Mouse (Mus musculus) myocyte (in vitro differentiated cells): ENCODE results near the gene Hax1. TPM values are rescaled to one million over a fixed set of nuclear protein-coding genes. Genes with fewer than 3 reads are reported as not detected.
A peak's percentile ranks its signal among the peaks of the same experiment; 100 is the strongest.

Experiments
- H3K27me3 ChIP-seq: one replicate; pipeline ENCODE4 v1.6.1; 2011; ENCODE audit not compliant: control insufficient read depth, insufficient read depth, insufficient read length
- H3K36me3 ChIP-seq: one replicate; pipeline ENCODE4 v1.6.1; 2011; ENCODE audit not compliant: control insufficient read depth, insufficient read depth
- H3K4me2 ChIP-seq: one replicate; pipeline ENCODE4 v1.6.1; 2011; ENCODE audit warnings: low read depth, control low read depth
- H3K4me3 ChIP-seq: one replicate; pipeline ENCODE4 v1.5.1; 2011; ENCODE audit warnings: mild to moderate bottlenecking, control low read depth, moderate library complexity
- H3K79me2 ChIP-seq: one replicate; pipeline ENCODE4 v1.6.1; 2011; ENCODE audit not compliant: control insufficient read depth, insufficient read depth
- H3ac ChIP-seq: one replicate; pipeline ENCODE4 v1.6.1; 2011; ENCODE audit not compliant: control insufficient read depth, insufficient read length
- CEBPB ChIP-seq: IDR thresholded peaks from 2 replicates; pipeline ENCODE4 v1.6.1; 2011; ENCODE audit warnings: mild to moderate bottlenecking, moderate library complexity; ENCODE audit not compliant: poor library complexity, insufficient read depth, severe bottlenecking
- E2F4 ChIP-seq: IDR thresholded peaks from one replicate; pipeline ENCODE4 v1.6.1; 2011; ENCODE audit warnings: mild to moderate bottlenecking, control low read depth, moderate library complexity; ENCODE audit not compliant: insufficient read depth
- MAX ChIP-seq: IDR thresholded peaks from one replicate; pipeline ENCODE4 v1.6.1; 2011; ENCODE audit warnings: low read depth, mild to moderate bottlenecking, control low read depth
- MYOD1 ChIP-seq, 3 experiments: IDR thresholded peaks; one replicate each; pipeline ENCODE4 v1.6.1; 2011; ENCODE audit warnings: control low read depth in 2 of 3, low read depth in 2 of 3, mild to moderate bottlenecking in 2 of 3, moderate library complexity in 1 of 3; ENCODE audit not compliant: insufficient read length in 2 of 3, control insufficient read depth in 1 of 3
- MYOG ChIP-seq, 3 experiments: IDR thresholded peaks; one replicate each; pipeline ENCODE4 v1.6.1; 2011; ENCODE audit warnings: control low read depth in 2 of 3, low read depth in 2 of 3, mild to moderate bottlenecking in 2 of 3; ENCODE audit not compliant: insufficient read length in 2 of 3, control insufficient read depth in 1 of 3, insufficient read depth in 1 of 3
- POLR2A ChIP-seq: IDR thresholded peaks from one replicate; pipeline ENCODE4 v1.6.1; 2011; ENCODE audit warnings: low read depth, mild to moderate bottlenecking, control low read depth, moderate library complexity; ENCODE audit not compliant: insufficient read length
- POLR2AphosphoS2 ChIP-seq: IDR thresholded peaks from one replicate; pipeline ENCODE4 v1.6.1; 2011; ENCODE audit warnings: low read depth, control low read depth; ENCODE audit not compliant: insufficient read length
- REST ChIP-seq: IDR thresholded peaks from one replicate; pipeline ENCODE4 v1.6.1; 2011; ENCODE audit warnings: mild to moderate bottlenecking, control low read depth, moderate library complexity; ENCODE audit not compliant: insufficient read depth, insufficient read length
- SRF ChIP-seq: IDR thresholded peaks from one replicate; pipeline ENCODE4 v1.6.1; 2011; ENCODE audit warnings: low read depth; ENCODE audit not compliant: control insufficient read depth, insufficient read length
- TCF12 ChIP-seq: IDR thresholded peaks from one replicate; pipeline ENCODE4 v1.6.1; 2011; ENCODE audit warnings: mild to moderate bottlenecking, control low read depth; ENCODE audit not compliant: poor library complexity, insufficient read depth, severe bottlenecking
- TCF3 ChIP-seq: IDR thresholded peaks from one replicate; pipeline ENCODE4 v1.6.1; 2011; ENCODE audit warnings: low read depth, control low read depth; ENCODE audit not compliant: insufficient read length
- USF1 ChIP-seq: IDR thresholded peaks from one replicate; pipeline ENCODE4 v1.6.1; 2011; ENCODE audit warnings: low read depth, mild to moderate bottlenecking, control low read depth, moderate library complexity
- polyA plus RNA-seq: library from polyadenylated mRNA; unstranded; fragments of >200 nt; fragmentation: generic; extraction: Trizol; gene quantifications from one replicate; pipeline ENCODE4 v1.2.1, GENCODE M21; 2012; ENCODE audit warnings: missing spikeins

Hax1 gene
- polyA plus RNA-seq, 1 experiment, result 400 TPM

DNA sequence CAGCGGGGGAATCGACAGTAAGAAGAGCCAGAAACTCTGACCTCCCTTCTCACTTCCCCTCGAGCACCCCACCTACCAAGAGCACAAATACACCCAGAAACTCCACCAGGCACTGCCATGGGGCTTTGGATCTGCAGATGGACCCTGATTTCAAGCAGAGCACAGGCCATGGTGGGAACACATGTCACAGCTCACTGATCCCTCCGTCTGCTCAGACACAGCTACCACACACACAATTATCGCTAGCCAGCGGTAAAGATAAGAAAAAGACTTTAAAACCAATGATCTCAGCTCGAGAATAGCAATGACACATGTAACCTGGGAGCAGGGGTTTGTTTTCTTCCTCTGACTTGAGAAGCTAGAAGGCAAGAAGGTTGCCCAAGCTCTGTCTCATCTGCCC is 30.1 kb downstream of the Hax1 start:
- H3ac ChIP-seq, result no peak overlapping the region
- no peaks in the 10 kb centered on the region for H3K36me3 ChIP-seq
- no peak overlapping the region for H3K4me2 ChIP-seq
- TF ChIP-seq POLR2AphosphoS2 (peak; percentile 5), E2F4 (no peak)
- H3K4me3 ChIP-seq, result no peak overlapping the region
- H3K79me2 ChIP-seq, result peaks cover 3% of the 10 kb centered on the region
- H3K27me3 ChIP-seq, result no peaks in the 10 kb centered on the region

DNA sequence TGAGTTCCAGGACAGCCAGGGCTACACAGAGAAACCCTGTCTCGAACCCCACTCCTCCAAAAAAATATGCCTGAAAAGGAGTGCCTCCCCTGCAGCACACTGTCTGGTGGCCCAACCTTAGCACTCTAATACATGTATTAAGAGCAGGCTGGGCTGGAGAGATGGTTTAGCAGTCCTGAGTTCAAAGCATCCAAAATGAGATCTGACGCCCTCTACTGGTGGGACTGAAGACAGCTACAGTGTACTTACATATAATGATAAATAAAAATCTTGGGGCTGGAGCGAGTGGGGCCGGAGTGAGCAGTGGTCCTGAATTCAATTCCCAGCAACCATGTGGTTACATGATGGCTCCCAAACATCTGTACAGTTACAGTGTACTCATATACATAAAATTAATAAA is 31.6 kb downstream of the Hax1 start:
- H3K79me2 ChIP-seq, result peaks cover 6% of the 10 kb centered on the region
- H3K36me3 ChIP-seq, result no peaks in the 10 kb centered on the region
- H3K4me3 ChIP-seq, result no peak overlapping the region
- no peak overlapping the region for H3K4me2 ChIP-seq
- TF ChIP-seq POLR2AphosphoS2, result no peak
- TF ChIP-seq CEBPB, result no peak
- TF ChIP-seq MYOD1 (IDR thresholded peaks at IDR 0.05; ENCODE audit: control insufficient read depth in 1 of 3, insufficient read length in 2 of 3, low read depth in 2 of 3), result no peak
- no peak for TF ChIP-seq SRF
- no peak for TF ChIP-seq MYOG (IDR thresholded peaks at IDR 0.05; ENCODE audit: control insufficient read depth in 1 of 3, insufficient read depth in 1 of 3, insufficient read length in 2 of 3, low read depth in 2 of 3)
- no peak for TF ChIP-seq POLR2A
- TF ChIP-seq USF1, result no peak
- TF ChIP-seq E2F4, result no peak
- no peak for TF ChIP-seq TCF12
- no peak for TF ChIP-seq TCF3
- H3ac ChIP-seq, result no peak overlapping the region
- H3K27me3 ChIP-seq, result no peaks in the 10 kb centered on the region

DNA sequence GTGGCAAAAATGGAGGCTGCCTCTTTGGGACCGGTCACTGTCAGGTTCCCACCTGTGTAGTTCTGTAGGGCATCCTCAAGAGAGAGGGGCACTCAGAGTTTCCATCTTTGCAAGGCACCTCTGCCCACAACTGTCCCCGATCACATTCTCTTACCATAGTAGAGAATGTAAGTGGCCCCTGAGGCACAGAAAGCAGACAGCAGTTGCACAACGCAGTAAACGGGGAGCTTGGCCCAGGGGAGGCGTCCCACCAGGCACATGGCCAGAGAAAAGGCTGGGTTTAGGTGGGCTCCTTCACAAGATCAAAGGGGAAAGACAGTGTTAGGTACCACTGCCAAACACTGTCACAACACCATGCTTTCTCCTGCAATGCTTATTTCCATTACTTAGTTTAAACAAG is 32.6 kb downstream of the Hax1 start:
- Histone ChIP-seq H3K27me3 (no peaks in the 10 kb centered on the region), H3K4me3 (no peak overlapping the region), H3K36me3 (no peaks in the 10 kb centered on the region), H3K4me2 (no peak overlapping the region), H3ac (no peak overlapping the region), H3K79me2 (peaks cover 16% of the 10 kb centered on the region)
- TF ChIP-seq TCF3 (no peak), TCF12 (no peak), E2F4 (no peak), MAX (no peak), CEBPB (no peak), POLR2A (no peak), MYOD1 (IDR thresholded peaks at IDR 0.05; ENCODE audit: control insufficient read depth in 1 of 3, insufficient read length in 2 of 3, low read depth in 2 of 3) (no peak), SRF (no peak)

DNA sequence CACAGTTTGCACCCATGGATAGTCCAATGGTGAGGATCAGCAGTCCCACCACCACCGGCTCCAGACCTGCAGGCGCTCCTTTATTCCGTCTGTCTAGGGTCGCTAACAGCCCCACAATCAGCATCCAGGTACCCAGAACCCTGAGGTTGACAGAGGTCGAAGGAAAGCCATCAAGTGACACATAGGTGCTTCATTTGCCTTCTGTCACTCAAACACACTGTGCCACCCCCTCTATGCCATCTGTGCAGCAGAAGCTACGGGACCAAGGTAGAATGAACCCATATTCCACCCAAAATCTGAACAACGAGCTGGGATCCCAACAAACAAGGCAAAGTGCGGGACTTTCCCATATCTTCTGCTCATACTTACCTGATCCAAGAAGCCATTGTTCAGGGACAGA is 33.0 kb downstream of the Hax1 start:
- Histone ChIP-seq H3K4me3 (no peak overlapping the region), H3K79me2 (peaks cover 19% of the 10 kb centered on the region), H3K27me3 (no peaks in the 10 kb centered on the region), H3K4me2 (no peak overlapping the region), H3ac (no peak overlapping the region), H3K36me3 (no peaks in the 10 kb centered on the region)
- TF ChIP-seq TCF3 (no peak), USF1 (no peak), MYOD1 (IDR thresholded peaks at IDR 0.05; ENCODE audit: control insufficient read depth in 1 of 3, insufficient read length in 2 of 3, low read depth in 2 of 3) (no peak), SRF (no peak), TCF12 (no peak), CEBPB (no peak), REST (no peak), POLR2A (no peak), MAX (no peak), POLR2AphosphoS2 (no peak), E2F4 (no peak), MYOG (IDR thresholded peaks at IDR 0.05; ENCODE audit: control insufficient read depth in 1 of 3, insufficient read depth in 1 of 3, insufficient read length in 2 of 3, low read depth in 2 of 3) (no peak)

DNA sequence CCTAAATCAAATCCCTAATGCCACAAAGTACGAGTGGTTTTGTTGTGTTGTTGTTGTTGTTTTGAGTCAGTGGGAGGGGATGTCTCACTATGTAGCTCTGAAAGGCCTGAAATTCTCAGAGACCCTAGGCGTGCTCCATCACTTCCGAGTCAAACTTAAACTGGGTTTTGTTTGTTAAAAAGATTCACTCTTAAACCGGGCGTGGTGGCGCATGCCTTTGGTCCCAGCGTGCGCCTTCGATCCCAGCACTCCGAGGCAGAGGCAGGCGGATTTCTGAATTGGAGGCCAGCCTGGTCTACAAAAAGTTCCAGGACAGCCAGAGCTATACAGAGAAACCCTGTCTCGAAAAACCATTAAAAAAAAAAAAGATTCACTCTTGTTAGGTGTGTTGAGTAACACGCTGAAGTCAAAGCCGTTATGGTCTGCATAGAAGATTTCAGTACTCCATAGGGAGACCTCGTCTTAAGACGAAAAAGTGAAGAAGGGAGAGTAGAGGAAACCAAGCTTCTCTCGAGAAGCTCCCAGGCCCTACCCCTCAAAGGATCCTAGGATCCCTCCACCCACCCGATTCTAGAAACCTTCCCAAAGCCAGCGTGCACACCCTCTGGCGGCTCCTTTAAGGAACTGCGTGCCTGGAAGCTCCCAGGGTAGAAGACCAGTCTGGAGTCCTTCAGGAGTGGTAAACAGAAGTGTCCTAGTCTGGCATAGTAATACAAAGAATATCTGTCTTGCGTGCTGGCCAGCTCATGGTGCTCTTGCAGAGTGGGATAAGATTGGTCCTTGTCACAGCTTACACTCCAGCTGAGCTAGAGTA is 34.4 kb downstream of the Hax1 start:
- H3K79me2 ChIP-seq, result peaks cover 31% of the 10 kb centered on the region
- H3ac ChIP-seq, result peak overlapping the region; percentile 76
- TF ChIP-seq E2F4, result no peak
- peak; percentile 17 for TF ChIP-seq POLR2AphosphoS2
- H3K27me3 ChIP-seq, result no peaks in the 10 kb centered on the region
- H3K36me3 ChIP-seq, result no peaks in the 10 kb centered on the region
- peak overlapping the region; percentile 65 for H3K4me2 ChIP-seq
- H3K4me3 ChIP-seq, result peak overlapping the region; percentile 78
